Mouse (Mus musculus) CD4-positive, CD25-positive, alpha-beta regulatory T cell, adult 2 months (primary cell): Measurements from ENCODE around the gene Prkx.
A peak's percentile ranks its signal among the peaks of the same experiment; 100 is the strongest.

Experiments used
- DNase-seq: peaks from one replicate; pipeline ENCODE4 v3.0.0-alpha.2; 2012; ENCODE audit warnings: low read depth, low spot score

Gene Prkx

DNA sequence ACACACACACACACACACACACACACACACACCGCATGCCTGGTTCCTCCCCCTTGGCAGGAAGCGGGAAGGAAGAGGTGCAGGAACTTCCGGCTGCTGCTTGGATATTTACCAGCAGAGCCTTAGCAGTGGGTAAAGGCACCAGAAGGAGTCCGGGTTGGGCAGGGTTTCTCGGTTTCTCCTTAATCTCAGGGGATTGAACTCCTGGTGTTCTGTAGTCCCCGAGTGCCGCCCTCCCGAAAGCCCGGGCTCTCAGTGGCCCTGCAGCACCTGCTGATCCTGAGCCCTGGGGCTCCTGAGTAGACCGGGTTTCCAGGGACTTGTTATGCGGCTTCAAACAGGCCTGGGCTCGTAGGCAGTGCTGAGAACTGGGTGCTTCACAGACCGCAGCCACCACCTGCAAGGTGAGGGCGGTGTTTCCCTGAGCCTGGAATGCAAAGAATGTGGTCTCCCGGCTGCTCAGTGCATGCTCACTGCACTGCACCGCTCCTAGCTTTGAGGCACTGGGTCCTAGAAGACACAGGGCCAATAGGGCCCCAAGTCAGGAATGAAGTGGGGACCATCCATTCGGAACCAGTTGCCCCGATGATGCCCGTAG lies at the start of gene Prkx:
Prkx (minus strand) TSS at position 41 of the 598 bp plus-strand sequence.
- no peak for DNase-seq

DNA sequence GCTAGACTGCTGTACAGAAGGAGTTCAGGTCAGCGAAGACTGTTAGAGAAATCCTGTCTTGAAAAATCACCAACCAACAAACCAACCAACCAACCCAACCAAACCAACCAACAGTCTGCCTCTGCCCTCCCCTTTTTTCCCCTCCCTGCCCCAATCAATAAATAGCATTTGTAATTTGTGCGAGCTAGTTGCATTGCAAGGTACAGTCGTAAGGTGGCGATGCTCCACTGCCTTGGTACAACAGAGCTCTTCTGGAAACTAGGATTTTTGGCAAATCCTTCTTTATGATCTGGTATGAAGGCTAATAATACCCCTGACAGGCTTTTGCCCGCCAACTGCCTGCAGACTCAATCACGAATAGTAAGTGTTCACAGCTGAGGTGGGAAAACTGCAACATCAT lies 16.0 kb upstream of the Prkx start:
- no peak for DNase-seq

DNA sequence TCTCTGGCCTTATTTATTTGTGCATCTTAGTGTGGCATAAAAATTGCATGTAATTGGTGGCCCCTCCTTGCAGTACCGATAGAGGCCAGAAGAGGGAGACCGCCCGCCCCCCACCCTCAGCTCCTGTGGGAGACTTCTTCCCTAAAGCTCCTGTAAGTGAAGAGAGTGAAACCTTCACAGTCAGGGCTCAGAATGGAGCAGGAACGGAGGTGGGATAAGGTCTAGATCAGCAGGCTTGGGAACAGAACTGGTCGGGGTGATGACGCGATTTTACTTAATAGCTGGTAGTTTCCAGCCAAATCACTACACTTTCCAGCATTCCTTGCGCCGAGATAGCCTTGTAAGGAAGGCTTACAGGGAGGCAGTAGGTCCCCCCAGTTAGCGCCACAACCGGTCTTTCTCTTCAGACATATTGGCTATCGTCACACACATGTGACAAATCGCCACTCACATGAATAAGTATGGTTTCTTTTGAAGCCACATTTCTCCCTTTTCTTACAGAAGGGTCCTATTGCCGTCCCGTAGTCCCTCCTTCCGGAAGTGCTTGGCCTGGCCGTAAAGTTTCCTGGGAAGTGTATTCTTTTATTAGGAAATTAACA lies 14.6 kb upstream of the Prkx start:
- DNase-seq = peak; percentile 64

- peak; percentile 73 for DNase-seq
Observed at GRCm38 (mm10) chrX:77808602-77809001, 12.5 kb upstream of the Prkx start.

DNA sequence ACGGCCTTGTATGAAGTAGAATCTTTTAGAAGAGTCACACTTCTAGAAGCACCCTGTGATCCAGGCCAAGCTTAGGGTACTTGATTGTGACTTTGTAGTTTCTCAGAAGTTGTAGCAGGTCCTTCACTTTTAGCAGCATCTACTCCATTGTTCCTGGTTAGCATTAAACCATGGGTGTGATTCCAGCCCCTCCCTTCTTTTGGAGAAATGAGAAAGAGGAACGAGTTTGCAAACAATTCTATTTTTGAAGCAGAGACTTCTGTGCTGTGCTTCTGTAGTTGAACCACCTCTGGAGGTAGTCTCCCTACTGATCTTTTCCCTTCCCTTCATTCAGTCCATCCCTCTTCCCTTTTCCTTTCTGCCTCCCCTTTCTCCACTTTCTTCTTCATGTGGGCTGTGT lies 6.2 kb upstream of the Prkx start:
- DNase-seq = no peak

DNA sequence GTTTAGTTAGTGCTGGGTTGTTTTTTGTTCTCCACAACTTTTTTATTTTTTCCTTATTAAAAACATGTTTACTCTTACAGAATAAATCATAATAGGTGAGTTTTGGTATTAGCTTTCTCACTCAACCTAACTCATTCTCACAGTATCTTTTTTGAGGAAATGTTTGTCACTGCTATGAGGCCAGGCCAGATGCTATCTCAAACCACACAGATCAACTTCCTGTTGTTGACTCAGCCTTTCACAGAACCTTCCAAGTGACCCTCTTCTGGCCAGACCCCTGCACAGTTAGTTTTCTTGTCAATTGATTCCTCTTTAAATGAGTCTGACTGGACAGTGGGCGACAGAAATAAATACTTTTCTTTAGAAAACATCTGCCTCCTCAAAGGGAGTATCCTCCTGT lies 5.5 kb upstream of the Prkx start:
- DNase-seq = peak; percentile 14

- DNase-seq = no peak
Observed at GRCm38 (mm10) chrX:77799554-77799953, 3.5 kb upstream of the Prkx start.

DNA sequence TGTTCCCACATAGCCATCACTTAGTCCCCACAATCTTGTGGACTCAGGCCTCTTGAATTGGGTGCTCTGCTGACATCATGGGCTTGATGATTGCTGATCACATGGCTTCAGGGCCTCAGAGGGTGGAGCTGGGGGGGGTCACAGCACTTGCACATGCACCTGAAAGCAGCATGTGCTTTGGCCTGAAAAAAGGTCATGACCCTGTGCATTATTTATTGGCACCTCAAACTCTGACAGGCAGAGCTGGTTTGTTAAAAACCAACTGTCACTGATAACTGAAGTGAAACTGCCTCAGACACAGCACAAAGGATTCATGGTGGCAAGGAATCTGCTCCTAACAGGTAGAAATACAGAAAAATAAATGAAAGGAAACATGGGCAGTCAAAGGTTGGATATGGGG lies 1.7 kb upstream of the Prkx start:
- DNase-seq = no peak

DNA sequence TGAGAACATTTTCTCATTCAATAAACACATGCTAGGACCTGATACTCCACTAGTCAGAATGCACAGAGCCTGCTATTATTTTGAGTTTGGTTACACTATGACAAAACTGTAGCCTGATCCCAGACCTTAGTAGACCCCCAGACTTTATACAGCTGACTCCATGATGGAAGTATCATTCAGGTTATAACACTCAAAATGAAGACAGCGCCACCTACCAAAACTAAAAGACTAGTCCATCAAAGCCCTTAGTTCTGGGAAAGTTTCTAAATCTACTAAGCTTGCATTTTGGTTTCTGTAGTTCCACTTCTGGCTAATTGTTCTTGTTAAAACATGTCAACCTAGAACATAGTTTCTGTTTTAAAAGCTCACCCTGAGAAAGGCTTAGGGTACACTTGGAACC lies 838 bp upstream of the Prkx start:
- DNase-seq = peak; percentile 25

DNA sequence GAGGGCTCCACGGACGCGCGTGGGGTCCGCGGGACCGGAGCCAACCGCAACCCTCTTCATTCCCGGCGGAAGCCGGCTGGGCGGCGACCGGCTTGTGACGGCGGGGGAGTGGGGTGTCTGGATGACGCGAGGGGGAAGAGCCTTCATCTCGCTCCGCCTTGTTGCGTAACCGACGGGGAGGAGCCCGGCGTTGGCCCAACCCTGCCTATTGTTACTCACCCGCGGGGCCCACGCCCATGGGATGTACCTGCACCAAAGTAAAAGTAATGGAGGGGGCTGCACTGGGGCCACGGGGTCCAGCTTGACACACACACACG lies 262 bp downstream of the Prkx start:
- DNase-seq = peak; percentile 94

- DNase-seq = peak; percentile 60
Observed at GRCm38 (mm10) chrX:77794962-77795857, 868 bp downstream of the Prkx start.

DNA sequence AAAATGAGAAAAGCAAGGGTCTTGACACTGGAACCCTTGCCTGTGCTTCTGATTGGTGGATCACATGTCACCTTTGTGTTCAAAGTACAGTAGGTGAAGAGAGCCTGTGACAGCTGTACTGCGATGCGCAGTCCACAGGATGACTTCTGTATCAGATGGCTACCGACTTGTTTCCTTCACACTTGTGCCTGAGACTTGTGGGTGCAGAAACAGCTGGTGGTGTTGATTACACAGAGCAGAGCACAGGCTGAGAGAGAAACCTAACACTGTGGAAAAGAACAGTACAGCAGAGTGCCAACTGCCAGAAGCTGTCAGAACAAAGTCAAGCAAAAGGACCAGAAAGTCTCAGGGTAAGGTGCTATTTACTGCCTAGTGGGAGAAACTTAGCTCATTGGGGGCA lies 7.4 kb downstream of the Prkx start:
- no peak for DNase-seq

DNA sequence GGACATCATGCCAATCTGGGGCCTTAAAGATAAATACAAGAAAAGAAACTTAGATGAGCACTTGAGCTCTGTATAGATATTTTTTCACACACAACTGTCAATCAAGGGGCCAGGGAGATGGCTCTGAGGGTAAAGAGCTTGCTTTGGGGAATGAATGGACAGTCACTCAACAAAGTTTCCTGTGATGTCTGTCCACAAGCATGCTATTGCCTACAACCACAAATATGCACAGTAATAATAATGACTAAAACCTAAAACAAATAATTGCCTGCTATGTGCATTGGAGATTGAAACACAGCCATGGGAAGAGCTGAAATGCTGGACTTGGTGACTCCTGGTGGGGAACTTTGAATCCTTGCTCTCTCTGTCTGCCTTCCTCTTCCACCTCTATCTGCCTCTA lies 9.7 kb downstream of the Prkx start:
- no peak for DNase-seq

- DNase-seq = peak; percentile 53
Observed at GRCm38 (mm10) chrX:77777822-77778221, 18.3 kb downstream of the Prkx start.

- no peak for DNase-seq
Observed at GRCm38 (mm10) chrX:77765153-77765552, 30.9 kb downstream of the Prkx start.

DNA sequence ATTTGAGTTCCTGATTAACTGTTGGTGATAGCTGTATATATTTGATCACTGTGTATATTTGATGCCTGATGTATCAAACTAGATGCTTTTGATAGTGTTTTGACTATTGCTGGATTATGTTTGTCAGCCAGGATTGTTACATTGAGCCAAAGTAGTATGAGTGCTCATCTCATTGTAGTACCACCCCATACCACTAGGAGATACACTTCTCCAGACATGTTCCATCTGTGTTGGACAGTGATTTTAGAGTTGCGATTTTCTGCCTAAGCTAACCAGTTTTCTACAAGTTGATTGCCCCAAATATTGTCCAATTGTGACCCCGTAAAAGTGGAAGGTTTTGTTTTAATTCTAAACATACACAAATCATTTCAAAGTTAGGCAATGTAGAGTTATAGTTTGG lies 51.8 kb downstream of the Prkx start:
- peak; percentile 56 for DNase-seq

GRCm38 (mm10) chrX:77741383-77741782 lies 54.7 kb downstream of the Prkx start:
- peak; percentile 65 for DNase-seq

- no peak for DNase-seq
Observed at GRCm38 (mm10) chrX:77733930-77734536, 62.0 kb downstream of the Prkx start.

DNA sequence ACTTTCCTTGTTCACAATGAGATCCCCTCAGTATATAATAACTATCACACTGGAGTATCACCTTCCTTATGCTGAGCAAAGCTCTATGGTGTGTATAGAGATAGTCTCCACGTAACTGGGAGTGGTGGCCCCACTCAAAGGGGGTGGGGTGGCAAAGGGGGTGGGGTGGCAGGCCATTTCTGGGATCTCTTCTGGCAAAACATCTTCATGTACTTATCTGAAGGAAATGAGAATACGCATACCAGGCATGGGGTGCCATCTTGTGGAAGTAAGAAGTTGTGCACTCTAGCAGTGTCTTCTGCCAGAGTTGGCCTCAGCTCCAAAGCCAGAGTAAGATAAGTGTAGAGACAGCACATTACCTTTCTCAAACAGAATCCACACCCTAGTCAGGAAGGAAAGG lies 75.8 kb downstream of the Prkx start:
- peak; percentile 59 for DNase-seq
